Mouse (Mus musculus): Measurements from ENCODE around the gene Rhbdl2. TPM values are rescaled to one million over a fixed set of nuclear protein-coding genes. Genes with fewer than 3 reads are reported as not detected.

The Rhbdl2 gene
- polyA plus RNA-seq, 1 experiment = 1.5 TPM

- H3K27ac ChIP-seq (ENCODE audit: insufficient read depth, low read depth, low read length) = peak within 1 kb of the TSS; percentile 59
- DNase-seq = peak; percentile 98
- WGBS = under 1% methylated on average over 45 of the region's 46 CpGs
- TF ChIP-seq POLR2A (IDR thresholded peaks at IDR 0.05; ENCODE audit: low read depth, low read length) (peak; percentile 81), CTCF (conservative IDR thresholded peaks at IDR 0.05; ENCODE audit: insufficient read depth, insufficient read length, low read depth, low read length) (0 out of 2 replicates have a peak, but pooled peaks have one; percentile 11)
- no peaks in the 10 kb centered on the region for H3K36me3 ChIP-seq (ENCODE audit: control insufficient read depth, insufficient read depth, low read length)
- peaks cover 6% of the 10 kb centered on the region for H3K4me1 ChIP-seq (ENCODE audit: control insufficient read depth, insufficient read depth, low read length)
- peak within 1 kb of the TSS; percentile 62 for H3K4me3 ChIP-seq (ENCODE audit: insufficient read depth, low read depth, low read length)
- no peaks in the 10 kb centered on the region for H3K27me3 ChIP-seq (replicated peaks; ENCODE audit: control insufficient read depth, insufficient read depth, low read length)
These were observed 37.5 kb upstream of the Rhbdl2 start, which contains the start of gene Akirin1 for GRCm38 (mm10) chr4:123750152-123750651. TSS of gene Akirin1 (minus strand) at chr4:123750345.

GRCm38 (mm10) chr4:123750707-123751312 is 36.9 kb upstream of the Rhbdl2 start:
- WGBS = 2% methylated on average over 8 of the region's 8 CpGs
- Histone ChIP-seq H3K27ac (ENCODE audit: insufficient read depth, low read depth, low read length) (no peak overlapping the region; the same call in 1 of the 2 replicates), H3K36me3 (ENCODE audit: control insufficient read depth, insufficient read depth, low read length) (no peaks in the 10 kb centered on the region), H3K4me3 (ENCODE audit: insufficient read depth, low read depth, low read length) (peak overlapping the region; percentile 62; the same call in 1 of the 2 replicates), H3K4me1 (ENCODE audit: control insufficient read depth, insufficient read depth, low read length) (peaks cover 6% of the 10 kb centered on the region), H3K27me3 (replicated peaks; ENCODE audit: control insufficient read depth, insufficient read depth, low read length) (no peaks in the 10 kb centered on the region)
- peak; percentile 70 for DNase-seq
- TF ChIP-seq CTCF (conservative IDR thresholded peaks at IDR 0.05; ENCODE audit: insufficient read depth, insufficient read length, low read depth, low read length) = no peak
- no peak for TF ChIP-seq POLR2A (IDR thresholded peaks at IDR 0.05; ENCODE audit: low read depth, low read length)

GRCm38 (mm10) chr4:123758306-123758705 is 29.4 kb upstream of the Rhbdl2 start:
- WGBS = 45% methylated on average over 4 of the region's 4 CpGs
- DNase-seq = peak; percentile 56
- no peak overlapping the region for H3K27ac ChIP-seq (ENCODE audit: insufficient read depth, low read depth, low read length)
- no peaks in the 10 kb centered on the region for H3K27me3 ChIP-seq (replicated peaks; ENCODE audit: control insufficient read depth, insufficient read depth, low read length)
- H3K4me3 ChIP-seq (ENCODE audit: insufficient read depth, low read depth, low read length) = no peak overlapping the region
- H3K36me3 ChIP-seq (ENCODE audit: control insufficient read depth, insufficient read depth, low read length) = no peaks in the 10 kb centered on the region
- TF ChIP-seq POLR2A (IDR thresholded peaks at IDR 0.05; ENCODE audit: low read depth, low read length) (no peak), CTCF (conservative IDR thresholded peaks at IDR 0.05; ENCODE audit: insufficient read depth, insufficient read length, low read depth, low read length) (peak; percentile 69)
- no peaks in the 10 kb centered on the region for H3K4me1 ChIP-seq (ENCODE audit: control insufficient read depth, insufficient read depth, low read length)

GRCm38 (mm10) chr4:123765071-123765470 is 22.6 kb upstream of the Rhbdl2 start:
- H3K4me3 ChIP-seq (ENCODE audit: insufficient read depth, low read depth, low read length) = no peak overlapping the region
- no peak for TF ChIP-seq POLR2A (IDR thresholded peaks at IDR 0.05; ENCODE audit: low read depth, low read length)
- no peak for TF ChIP-seq CTCF (conservative IDR thresholded peaks at IDR 0.05; ENCODE audit: insufficient read depth, insufficient read length, low read depth, low read length)
- H3K4me1 ChIP-seq (ENCODE audit: control insufficient read depth, insufficient read depth, low read length) = no peaks in the 10 kb centered on the region
- no peak for DNase-seq
- 72% methylated on average over 6 of the region's 6 CpGs for whole genome bisulfite sequencing
- no peak overlapping the region for H3K27ac ChIP-seq (ENCODE audit: insufficient read depth, low read depth, low read length)
- H3K27me3 ChIP-seq (replicated peaks; ENCODE audit: control insufficient read depth, insufficient read depth, low read length) = no peaks in the 10 kb centered on the region
- H3K36me3 ChIP-seq (ENCODE audit: control insufficient read depth, insufficient read depth, low read length) = no peaks in the 10 kb centered on the region

- TF ChIP-seq POLR2A (IDR thresholded peaks at IDR 0.05; ENCODE audit: low read depth, low read length) (no peak), CTCF (conservative IDR thresholded peaks at IDR 0.05; ENCODE audit: insufficient read depth, insufficient read length, low read depth, low read length) (no peak)
- no peaks in the 10 kb centered on the region for H3K27me3 ChIP-seq (replicated peaks; ENCODE audit: control insufficient read depth, insufficient read depth, low read length)
- no peaks in the 10 kb centered on the region for H3K4me1 ChIP-seq (ENCODE audit: control insufficient read depth, insufficient read depth, low read length)
- H3K4me3 ChIP-seq (ENCODE audit: insufficient read depth, low read depth, low read length) = no peak overlapping the region
- H3K27ac ChIP-seq (ENCODE audit: insufficient read depth, low read depth, low read length) = no peak overlapping the region
- no peaks in the 10 kb centered on the region for H3K36me3 ChIP-seq (ENCODE audit: control insufficient read depth, insufficient read depth, low read length)
- WGBS = 38% methylated on average over 3 of the region's 3 CpGs
- peak; percentile 24 for DNase-seq
These were observed 19.9 kb upstream of the Rhbdl2 start for GRCm38 (mm10) chr4:123767807-123768206.

GRCm38 (mm10) chr4:123768234-123768633 is 19.4 kb upstream of the Rhbdl2 start:
- H3K4me3 ChIP-seq (ENCODE audit: insufficient read depth, low read depth, low read length) = no peak overlapping the region
- H3K27ac ChIP-seq (ENCODE audit: insufficient read depth, low read depth, low read length) = no peak overlapping the region
- WGBS = 77% methylated on average over 4 of the region's 4 CpGs
- no peaks in the 10 kb centered on the region for H3K27me3 ChIP-seq (replicated peaks; ENCODE audit: control insufficient read depth, insufficient read depth, low read length)
- H3K36me3 ChIP-seq (ENCODE audit: control insufficient read depth, insufficient read depth, low read length) = no peaks in the 10 kb centered on the region
- no peak for DNase-seq
- TF ChIP-seq POLR2A (IDR thresholded peaks at IDR 0.05; ENCODE audit: low read depth, low read length) = no peak
- no peak for TF ChIP-seq CTCF (conservative IDR thresholded peaks at IDR 0.05; ENCODE audit: insufficient read depth, insufficient read length, low read depth, low read length)
- no peaks in the 10 kb centered on the region for H3K4me1 ChIP-seq (ENCODE audit: control insufficient read depth, insufficient read depth, low read length)

- DNase-seq = peak; percentile 50
- 74% methylated on average over 2 of the region's 2 CpGs for WGBS
These were observed 5.0 kb downstream of the Rhbdl2 start for GRCm38 (mm10) chr4:123792666-123793065.

More at GRCm38 (mm10) chr4:123792666-123793065, 5.0 kb downstream of the Rhbdl2 start:
- Histone ChIP-seq H3K4me3 (ENCODE audit: insufficient read depth, low read depth, low read length) (no peak overlapping the region), H3K27me3 (replicated peaks; ENCODE audit: control insufficient read depth, insufficient read depth, low read length) (no peaks in the 10 kb centered on the region), H3K27ac (ENCODE audit: insufficient read depth, low read depth, low read length) (no peak overlapping the region; the same call in 1 of the 2 replicates), H3K4me1 (ENCODE audit: control insufficient read depth, insufficient read depth, low read length) (no peaks in the 10 kb centered on the region), H3K36me3 (ENCODE audit: control insufficient read depth, insufficient read depth, low read length) (no peaks in the 10 kb centered on the region)
- TF ChIP-seq POLR2A (IDR thresholded peaks at IDR 0.05; ENCODE audit: low read depth, low read length) (no peak), CTCF (conservative IDR thresholded peaks at IDR 0.05; ENCODE audit: insufficient read depth, insufficient read length, low read depth, low read length) (no peak)

Data from kidney, adult 2 months (tissue).